Mouse (Mus musculus) cerebellum, postnatal 14 days (tissue): ENCODE data around the gene Cyp1a1.

ENCODE experiments used
- DNase-seq, 2 experiments: peaks; one replicate each; pipeline ENCODE4 v3.0.0; 2021; ENCODE audit warnings: mixed read lengths in 2 of 2

Cyp1a1 gene

DNA sequence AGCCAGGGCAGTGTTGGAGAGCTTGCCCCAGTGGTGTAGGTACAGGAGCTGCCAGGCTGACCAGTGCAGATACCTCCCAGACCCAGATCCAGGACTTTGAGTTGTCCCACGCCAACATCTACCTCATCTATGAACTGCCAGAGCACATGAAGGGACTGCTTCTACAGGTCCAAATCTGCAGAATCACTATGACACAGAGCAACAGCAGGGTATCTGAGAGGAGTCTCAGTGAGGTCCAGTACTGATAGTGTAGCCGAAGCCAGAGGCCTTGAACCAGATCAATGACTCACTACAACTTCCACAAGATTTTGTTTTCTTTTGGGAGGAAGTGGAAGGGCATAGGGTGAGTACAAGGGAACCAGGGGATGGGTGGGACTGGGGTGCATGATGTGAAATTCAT is at the start of gene Cyp1a1:
Gene Cyp1a1 (plus strand): TSS at position 178 of the 400 bp plus-strand sequence.
- no peak for DNase-seq

DNA sequence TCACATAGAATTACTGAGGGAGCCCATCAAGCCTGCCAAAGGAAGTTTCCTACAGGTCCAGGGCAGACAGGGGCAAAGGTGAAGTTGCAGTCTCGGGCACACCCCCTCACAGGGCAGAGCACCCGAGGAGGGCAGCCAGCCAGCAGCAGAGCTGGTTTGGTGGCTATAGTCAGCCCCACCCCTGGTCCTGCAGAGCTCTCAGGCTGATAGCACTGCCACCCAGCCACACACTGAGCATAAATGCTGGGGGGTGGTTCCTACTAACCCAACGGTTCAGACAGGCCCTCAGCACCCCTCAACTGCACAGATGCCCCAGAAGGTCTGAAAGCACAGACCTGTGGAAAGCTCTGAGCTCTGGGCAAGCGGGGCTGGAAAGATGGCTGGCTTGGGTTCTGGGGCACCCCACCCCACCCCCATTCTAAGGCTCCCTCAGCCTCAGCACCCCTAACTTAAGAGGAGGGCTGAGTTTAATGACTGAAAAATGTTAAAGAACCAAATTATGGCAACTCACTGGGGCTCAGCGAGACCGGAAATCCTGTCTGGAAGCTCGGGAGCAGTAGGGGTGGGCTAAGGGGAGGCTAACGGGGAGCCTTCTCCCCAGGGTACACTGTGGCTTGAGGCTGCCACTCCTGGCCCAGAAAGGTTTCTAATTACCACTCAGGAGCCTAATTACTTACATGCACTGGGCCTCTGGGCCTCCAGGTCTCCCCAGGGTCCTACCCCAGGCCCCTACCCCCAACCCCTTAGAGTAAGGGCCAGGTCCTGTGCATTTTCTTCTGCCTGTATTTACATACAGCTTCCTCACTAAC is 48.9 kb upstream of the Cyp1a1 start:
- DNase-seq, result no peak

DNA sequence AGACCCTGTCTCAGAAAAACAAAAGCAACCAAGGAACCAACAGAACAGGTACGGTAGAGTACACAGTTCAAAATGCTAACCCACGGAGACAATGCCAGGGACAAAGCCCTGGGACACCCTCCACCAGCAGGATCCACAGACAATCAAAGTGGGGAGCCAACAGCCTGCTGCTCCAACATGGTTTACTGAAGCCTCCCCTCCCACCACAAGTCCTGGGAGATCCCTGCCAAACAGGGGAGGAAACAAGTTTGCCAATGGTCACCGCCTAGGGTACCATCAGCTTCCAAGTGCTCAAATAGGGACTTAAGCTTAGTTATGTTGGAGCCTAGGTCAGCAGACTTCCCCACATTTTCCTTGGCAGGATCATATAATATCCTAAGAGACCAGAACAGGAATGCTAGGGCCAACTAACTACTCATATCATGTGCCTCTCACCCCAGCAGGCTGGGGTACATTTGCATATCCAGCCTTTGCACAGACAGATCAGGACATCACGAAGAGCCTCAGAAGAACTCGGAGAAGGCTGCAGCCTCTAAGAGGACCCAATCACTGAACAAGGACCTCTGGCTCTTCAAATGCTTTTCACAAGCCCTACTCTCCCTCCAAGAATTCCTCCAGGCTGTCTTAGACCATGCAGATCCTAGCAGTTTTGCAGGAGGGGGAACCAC is 47.9 kb upstream of the Cyp1a1 start:
- DNase-seq, result no peak

DNA sequence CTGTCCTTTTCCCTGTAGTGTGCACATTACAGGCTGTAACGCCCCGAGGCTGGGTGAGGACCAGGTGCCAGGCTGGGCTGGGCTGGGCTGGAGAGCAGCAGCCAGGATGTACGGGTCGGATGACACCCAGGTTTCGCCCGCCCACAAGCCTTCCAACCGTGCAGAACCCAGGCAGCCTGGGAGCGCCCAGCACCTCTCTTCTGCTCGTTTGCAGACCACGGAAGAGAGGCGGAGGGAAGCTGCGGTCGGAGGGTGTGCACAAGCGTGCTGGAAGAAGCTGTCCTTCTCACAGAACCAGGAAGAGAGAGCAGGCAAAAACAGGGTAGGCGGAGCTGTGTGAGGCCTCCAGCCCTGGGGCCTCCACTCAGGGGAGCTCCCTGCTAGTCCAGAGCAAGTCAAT is 47.3 kb upstream of the Cyp1a1 start:
- no peak for DNase-seq

DNA sequence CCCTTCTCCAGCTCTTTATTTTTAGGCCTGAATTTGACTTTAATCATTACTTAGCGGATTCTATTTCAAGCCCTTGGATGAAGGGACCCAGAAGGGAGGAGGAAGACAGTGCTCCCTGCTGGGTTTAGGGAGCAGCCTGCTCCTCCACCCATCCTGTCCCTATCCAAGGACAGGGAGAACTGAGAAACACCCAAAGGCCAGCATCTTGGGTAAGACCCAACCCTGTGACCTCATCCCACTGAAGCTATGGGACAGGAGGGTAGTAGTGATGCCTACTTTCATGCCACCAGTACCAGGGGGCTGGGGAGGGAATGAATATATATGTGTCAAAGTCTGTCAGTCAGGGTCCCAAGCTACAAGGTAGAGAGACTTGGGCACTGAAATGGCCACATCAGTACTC is 46.7 kb upstream of the Cyp1a1 start:
- no peak for DNase-seq

DNA sequence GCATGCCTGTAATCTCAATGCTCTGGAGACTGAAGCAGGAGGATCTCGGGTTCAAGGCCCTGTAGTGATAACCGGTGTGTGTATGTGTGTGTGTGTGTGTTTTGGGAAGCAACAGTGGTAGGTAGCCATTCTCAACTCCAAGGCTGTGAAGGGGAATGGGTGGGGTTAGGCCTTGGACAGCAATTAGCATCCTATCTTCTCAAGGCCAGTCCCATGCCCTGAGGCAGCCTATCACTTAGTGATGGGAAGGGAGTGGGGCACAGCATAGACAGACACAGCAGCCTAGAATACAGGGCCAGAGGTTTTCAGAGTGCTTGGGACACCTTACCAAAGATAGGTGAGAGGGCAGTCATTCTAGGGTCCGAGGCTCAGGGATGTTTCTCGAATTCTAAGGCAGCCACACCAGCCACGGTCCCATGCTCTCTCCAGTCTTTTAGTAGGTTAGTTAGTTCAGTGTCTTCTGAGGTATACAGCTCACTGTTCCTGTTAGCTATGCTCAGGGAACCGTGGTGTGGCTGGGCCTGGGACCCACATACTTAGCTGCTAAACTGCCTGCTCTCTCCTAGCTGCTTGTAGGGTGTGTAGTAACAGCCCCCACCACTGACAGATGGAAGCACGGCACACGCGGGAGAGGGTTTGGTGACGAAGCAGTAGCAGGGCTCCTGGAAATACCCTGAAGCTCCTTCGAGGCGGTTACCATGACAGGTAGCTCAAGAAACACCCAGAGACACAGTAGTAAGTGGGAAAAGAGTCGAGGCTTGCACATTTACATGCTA is 45.8 kb upstream of the Cyp1a1 start:
- no peak for DNase-seq

DNA sequence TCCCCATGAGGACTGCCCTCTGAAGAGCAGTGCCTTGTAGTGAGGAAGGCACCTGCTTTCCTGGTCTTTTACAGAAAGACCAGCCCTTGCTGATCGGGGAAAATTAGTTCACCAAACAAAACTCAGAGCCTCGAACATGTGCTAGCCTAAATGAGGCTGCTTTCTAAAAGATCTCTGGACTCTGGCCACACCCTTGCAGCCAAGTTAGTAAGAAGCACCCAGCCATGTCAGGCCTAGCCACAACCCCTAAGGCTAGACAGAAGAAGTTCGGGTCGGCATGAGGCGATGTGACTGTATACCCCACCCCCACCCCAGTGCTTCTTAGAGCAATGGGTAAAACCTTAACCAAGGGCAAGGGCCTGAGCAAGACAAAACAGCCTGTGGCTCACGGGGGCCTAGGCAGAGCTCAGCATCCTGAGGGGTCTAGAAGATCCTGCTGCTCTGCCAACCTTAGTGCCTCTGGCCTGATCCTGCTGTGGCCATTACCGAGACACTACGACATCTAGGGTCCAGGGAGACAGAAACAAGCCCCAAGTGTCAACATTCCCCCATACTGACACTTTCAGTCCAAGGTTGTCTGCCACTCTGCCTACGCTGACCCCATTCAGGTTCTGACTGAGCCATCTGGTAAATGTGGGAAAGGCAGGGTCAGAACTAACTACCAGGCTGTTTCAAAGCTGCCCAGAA is 44.4 kb upstream of the Cyp1a1 start:
- no peak for DNase-seq

DNA sequence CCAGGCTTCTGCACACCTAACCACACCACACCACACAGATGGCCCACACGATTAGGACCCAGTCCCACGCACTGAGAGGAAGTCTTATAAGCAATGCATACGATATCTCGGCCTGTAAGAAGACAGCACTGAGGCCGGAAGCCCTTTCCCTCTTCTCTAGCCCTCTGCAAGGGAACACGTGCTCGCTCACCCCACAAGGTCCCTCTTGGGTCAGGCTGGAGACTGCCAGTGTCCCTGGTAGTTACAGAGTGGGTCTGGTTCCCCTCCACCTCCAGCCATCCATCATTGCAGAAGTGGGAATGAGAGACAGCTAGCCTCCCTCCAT is 43.9 kb upstream of the Cyp1a1 start:
- DNase-seq, result no peak

DNA sequence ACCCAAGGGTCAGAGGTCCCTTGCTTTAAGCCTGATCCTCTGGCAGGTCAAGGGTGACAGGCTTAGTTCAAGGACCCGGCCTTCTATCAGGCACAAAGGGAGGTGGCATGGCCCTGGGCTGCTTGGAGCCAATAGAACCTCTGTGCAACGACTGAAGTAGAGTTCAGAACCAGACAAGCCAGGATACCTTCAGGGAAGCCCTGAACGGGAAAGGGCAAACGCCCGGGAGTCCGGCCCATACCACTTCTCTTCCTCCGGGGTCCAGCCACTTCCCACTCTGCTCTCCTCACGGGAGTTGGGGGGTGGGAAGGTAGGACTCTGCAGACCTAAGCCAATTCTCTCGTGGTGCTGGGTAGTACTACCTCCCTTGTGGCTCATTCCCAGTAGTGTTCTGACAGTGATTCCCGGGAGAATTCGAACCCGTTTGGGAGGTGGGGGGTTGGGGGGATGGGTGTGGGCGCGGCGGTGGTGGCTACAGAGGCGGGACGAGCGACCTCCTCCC is 43.2 kb upstream of the Cyp1a1 start:
- DNase-seq, result no peak

DNA sequence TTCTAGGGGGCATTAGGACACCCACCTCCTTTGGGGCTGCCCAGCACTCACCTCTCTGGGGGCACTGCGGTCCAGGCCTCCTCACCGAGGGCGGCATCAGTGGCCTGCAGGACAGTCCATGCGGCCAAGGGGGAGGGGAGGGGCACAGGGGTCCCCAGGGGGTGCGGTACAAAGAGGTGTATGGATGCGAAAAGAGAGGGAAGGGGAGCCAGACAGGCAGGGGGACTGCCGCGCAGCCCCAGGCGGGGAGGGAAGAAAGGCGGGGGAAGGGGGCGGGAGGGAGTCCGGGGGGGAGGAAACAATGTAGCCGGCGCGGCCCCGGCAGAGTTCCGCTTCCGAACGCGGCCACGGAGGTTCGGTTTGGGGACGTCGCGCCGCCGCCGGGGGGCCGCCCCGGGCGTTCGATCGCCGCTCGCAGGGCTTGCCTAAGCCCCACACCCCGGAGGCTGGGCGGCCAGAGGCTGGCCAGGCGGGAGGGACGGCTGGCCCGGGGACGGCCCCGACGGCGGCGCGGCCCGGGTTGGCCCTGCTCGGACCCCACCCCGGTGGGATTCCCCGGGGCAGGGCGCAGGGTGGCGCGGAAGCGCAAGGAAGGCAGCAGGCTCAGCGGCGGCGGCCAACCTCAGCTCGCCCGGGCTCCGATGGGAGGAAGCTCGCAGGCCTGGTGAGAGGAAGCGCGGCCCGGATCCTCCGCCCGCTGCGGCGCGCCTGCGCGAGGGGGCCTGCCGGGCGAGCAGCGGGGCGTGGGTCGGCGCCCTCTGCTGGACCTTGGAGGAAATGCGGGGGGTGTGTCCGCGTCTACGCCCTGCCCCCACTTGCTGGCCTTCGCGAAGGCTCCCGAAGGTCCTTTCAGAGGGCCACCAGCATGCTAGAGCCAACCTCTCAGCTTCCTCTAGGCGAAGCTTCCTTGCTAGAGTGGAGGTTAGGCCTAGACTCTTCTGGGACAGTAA is 42.5 kb upstream of the Cyp1a1 start:
- DNase-seq, result peak; percentile 95 to 97

DNA sequence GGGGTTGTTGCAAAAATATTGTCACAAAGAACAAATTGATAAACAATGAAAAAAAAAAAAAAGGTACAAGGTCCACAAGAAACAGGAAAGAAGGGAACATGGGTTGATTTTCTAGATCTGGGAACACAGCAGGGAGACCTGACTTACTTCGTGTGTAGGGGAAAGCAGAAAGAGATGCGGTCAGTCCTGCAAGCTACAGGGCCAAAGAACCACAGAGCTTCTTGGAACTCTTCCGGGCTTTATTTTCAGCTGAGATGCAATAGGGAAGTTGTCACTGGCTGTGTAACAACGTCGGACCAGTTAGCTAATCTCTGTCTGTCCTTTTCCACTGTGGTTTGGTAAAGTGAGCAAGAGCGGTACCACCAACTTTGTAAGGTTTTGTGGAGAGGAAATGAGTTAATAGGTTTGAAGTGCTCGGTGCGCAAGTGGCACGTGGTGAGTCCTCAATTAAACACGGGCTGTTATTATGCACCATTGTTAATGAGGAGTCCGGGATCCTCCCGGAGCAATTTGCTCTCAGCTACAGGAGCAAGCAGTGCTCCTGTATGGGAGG is 41.1 kb upstream of the Cyp1a1 start:
- no peak for DNase-seq

DNA sequence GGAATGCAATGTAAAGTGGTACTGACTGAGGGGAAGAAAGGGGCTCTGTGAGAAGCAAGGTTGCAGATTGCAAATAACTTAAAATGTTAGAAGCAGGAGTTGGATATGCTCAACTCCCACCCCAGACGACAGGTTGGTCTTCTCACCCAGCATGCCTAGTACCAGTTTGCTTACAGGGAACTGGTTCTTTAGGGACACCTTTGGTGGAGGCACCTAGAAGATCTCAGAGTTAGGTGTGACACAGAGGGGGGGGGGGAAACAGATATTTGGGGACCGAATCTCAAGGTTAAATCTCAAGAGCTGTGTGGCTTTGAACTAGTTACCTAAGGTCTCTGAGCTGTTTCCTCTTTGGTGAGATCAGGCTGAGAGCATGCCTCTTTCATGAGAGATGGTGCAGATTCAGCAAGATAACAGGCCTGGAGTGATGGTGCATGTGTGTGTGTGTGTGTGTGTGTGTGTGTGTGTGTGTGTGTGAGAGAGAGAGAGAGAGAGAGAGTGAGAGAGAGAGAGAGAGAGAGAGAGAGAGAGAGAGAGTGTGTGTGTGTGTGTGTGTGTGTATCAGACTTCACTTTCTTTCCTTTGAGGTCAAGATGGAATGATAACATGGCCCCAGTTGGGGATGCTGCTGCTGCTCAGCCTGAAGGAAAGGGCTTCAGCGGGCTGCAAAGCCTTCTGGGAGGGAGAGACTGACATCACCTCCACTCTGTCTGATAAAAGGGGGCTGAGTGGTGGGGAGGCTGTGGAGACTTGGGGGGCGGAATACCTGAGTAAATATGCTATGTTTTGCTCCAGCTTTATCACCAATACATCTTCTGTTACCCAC is 40.2 kb upstream of the Cyp1a1 start:
- DNase-seq, result no peak

DNA sequence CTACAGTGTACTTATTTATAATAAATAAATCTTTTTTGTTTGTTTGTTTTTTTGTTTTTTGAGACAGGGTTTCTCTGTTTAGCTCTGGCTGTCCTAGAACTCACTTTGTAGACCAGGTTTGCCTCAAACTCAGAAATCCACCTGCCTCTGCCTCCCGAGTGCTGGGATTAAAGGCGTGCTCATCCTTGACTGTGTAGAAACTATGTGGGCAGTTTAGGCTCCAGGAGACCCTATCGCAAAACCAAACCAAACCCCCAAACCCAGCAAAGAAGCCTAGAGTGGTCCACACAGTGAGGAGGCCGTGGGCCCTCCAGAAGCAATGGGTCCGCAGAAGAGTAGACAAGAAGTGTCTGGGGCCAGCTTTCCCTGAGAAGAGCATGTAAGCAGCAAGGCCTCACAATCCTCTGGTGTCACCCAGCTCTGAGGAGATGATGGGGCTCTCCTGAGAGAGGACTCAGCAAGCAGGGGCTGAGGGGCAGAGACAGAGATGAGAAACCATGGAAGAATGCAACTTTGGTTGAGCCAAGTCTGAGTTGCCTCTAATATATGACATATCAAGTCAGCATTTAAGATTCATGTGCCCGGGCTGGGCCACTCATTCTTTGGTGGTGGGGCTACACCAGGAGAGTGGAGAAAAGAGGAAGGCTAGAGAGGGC is 37.5 kb upstream of the Cyp1a1 start:
- DNase-seq, result no peak

DNA sequence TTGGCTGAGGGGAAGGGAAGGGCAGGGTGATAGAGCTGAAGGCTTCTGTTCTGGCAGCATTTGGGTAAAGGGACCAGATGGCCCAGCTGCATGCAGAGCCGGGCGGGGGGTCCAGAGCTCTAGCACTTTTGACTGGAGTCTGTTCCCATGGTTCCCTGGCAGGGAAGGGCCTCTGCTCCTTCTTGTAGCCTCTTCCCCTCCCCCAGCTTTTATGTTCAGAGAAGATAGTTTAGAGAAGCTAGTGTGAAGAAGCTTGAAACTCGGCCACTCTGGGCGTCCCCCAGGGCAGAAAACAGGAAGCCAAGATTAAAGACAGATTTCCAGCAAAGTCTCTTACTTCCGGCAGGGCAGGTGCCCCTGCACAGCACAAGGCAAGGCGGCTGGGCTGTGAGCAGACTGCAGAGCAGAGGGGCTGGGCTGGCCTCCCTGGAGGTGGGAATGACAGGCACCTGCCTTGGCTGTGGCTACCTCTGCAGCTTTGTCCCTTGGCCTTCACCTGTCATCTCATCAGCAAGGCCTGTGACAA is 36.9 kb upstream of the Cyp1a1 start:
- peak; percentile 75 to 85 for DNase-seq

DNA sequence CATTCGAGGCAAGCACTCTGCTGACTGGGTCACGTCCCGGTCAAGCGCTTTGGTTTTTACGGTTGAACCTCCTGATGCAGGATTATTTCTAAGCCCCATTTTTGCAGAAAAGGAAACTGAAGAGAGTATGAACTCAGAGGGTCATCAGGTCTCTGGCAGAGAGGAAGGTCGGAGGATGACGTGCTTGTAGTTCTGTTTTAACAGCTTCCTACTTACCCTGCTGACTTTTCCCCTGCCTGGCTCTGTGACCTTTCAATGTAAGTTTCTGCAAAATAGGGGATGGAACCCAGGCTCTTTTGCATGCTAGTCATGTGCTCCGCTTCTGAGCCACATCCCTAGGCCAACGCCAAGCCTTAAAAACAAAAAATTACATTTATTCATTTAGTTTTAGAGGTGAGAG is 35.4 kb upstream of the Cyp1a1 start:
- DNase-seq, result no peak

DNA sequence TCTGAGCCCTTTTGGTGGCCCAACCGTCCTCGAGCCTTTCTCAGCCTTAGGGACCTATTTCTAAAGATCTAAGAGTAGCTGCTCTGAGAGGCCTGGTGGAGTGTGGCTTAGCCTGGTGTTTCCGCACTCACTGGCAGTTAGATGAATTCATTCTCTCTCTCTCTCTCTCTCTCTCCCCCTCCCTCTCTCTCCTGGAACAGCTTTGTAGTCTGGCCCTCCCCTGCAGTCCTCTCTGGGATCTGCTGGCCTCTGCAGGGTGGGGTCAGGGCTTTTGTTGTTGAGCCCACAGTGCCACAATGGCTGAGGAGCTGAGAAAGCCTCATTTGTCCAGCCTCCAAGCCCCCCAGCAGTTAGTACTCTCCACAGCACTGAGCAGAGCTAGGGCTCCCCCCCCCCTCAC is 34.9 kb upstream of the Cyp1a1 start:
- no peak for DNase-seq

DNA sequence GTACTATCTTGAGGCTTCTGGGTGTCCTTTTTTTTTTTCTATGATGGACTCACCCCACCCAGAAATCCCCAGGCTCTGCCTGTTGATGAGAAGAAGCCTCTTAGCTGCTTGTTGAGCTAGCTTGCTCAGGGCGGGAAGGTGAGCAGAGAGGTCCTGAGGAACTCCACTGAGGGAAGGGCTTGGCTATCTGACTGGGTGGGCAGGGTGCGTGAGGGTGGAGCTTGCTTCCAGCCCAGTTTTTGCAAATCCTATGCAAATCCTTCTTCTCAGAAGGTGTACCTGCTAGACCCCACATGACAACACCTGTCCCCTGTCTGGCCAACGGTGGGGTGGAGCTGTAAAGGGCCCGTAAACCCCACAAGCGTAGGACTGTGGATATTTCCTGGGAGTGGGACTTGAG is 34.4 kb upstream of the Cyp1a1 start, which contains the start of gene Csk:
Gene Csk (minus strand): TSS at position 349 of the 400 bp plus-strand sequence.
- DNase-seq, result no peak

DNA sequence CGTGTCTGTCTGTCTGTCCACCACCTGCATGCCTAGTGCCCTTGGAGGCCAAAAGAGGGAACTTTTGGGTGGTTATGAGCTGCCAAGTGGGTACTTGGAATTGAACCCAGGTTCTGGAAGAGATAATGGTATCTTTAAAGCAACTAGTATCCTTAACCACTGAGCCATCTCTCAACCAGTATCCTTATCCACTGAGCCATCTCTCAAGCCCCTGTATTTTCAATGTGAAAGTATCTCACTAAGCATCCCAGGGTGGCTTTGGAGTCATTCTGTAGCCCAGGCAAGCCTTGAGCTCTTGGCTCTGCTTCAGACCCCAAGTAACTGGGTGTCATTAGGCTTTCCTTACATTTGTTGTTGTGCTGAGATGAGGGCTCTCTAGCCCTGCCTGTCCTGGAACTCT is 32.8 kb upstream of the Cyp1a1 start:
- no peak for DNase-seq

DNA sequence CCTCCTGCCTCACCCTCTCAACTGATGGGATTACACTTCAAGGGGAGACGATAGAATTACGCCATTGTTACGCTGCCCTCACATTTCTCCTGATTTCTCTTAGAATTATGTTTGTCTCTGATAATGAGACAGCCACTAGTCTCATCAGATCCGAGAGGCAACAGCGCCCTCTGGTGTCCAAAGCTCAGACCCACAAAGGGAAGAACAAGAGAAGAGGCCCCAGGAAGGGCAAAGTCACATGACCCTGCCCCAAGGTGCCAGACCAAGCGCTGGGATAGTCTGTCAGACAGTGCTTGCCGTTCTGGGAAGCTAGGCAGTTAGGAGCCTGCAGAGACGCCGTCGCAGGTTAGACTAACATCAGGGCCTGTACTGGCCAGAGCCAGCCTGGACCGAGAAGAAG is 32.0 kb upstream of the Cyp1a1 start:
- peak; percentile 97 to 99 for DNase-seq
